ENCODE assay signal across 21 mouse cellular contexts in genomic region chr17:62680737-62681136, GRCm38 (mm10).
DNase-seq lines count a peak whose midpoint lies in the region; ATAC-seq lines count a peak whose summit lies in the region.
"Had no signal": no experiment of that assay in that cellular context is flagged by ENCODE, and none has a peak within 500 bp of the region (broad histone marks: within the 10 kb centered on the region; RNA-seq: fewer than 3 reads in every experiment).

No protein-coding gene starts in this region.

- H3K36me3 ChIP-seq in forebrain, embryonic 15.5 days: no peaks in the 10 kb centered on the region
- H3K36me3 ChIP-seq: embryonic facial prominence, embryonic 12.5 days; embryonic facial prominence, embryonic 15.5 days; heart, embryonic 10.5 days; heart, embryonic 13.5 days; hindbrain, embryonic 12.5 days; hindbrain, embryonic 15.5 days had no signal

- 62% methylated on average over 1 of the region's 1 CpGs for WGBS in forebrain, embryonic 15.5 days

- no peaks in the 10 kb centered on the region for H3K9me3 ChIP-seq in forebrain, embryonic 15.5 days
- H3K9me3 ChIP-seq: embryonic facial prominence, embryonic 12.5 days; embryonic facial prominence, embryonic 15.5 days; heart, embryonic 10.5 days; heart, embryonic 13.5 days; hindbrain, embryonic 12.5 days; hindbrain, embryonic 15.5 days had no signal

- H3K27me3 ChIP-seq in forebrain, embryonic 15.5 days: no peaks in the 10 kb centered on the region
- H3K27me3 ChIP-seq: embryonic facial prominence, embryonic 12.5 days; embryonic facial prominence, embryonic 15.5 days; heart, embryonic 13.5 days; hindbrain, embryonic 12.5 days; hindbrain, embryonic 15.5 days; Patski had no signal

- H3K27ac ChIP-seq in forebrain, embryonic 15.5 days (replicated peaks): no peak overlapping the region
- H3K27ac ChIP-seq: embryonic facial prominence, embryonic 12.5 days; embryonic facial prominence, embryonic 15.5 days; heart, adult 2 months; heart, embryonic 10.5 days; heart, embryonic 13.5 days; hindbrain, embryonic 12.5 days; hindbrain, embryonic 15.5 days had no signal

- DNase-seq in cerebellum, adult 11-12 months: peak; percentile 9
- no peak for DNase-seq in cerebellum, postnatal 10 days
- DNase-seq in heart, adult 11 months: peak; percentile 24
- DNase-seq in heart, postnatal 25 days (ENCODE audit: low spot score): no peak
- DNase-seq in retina, embryonic 14.5 days (ENCODE audit: low spot score): peak; percentile 54
- DNase-seq: adrenal gland, postnatal 10 days; adrenal gland, postnatal 36 days; cerebellum, postnatal 14 days; gastrocnemius, postnatal 25 days; heart, adult 2 months; heart, postnatal 14 days had no signal

- H3K9ac ChIP-seq in forebrain, embryonic 15.5 days (replicated peaks): no peak overlapping the region
- H3K9ac ChIP-seq: embryonic facial prominence, embryonic 12.5 days; embryonic facial prominence, embryonic 15.5 days; heart, embryonic 13.5 days; hindbrain, embryonic 12.5 days; hindbrain, embryonic 15.5 days had no signal

- H3K4me2 ChIP-seq in forebrain, embryonic 15.5 days (replicated peaks): no peak overlapping the region
- H3K4me2 ChIP-seq: embryonic facial prominence, embryonic 12.5 days; embryonic facial prominence, embryonic 15.5 days; heart, embryonic 13.5 days; hindbrain, embryonic 12.5 days; hindbrain, embryonic 15.5 days had no signal

- no peak overlapping the region for H3K4me3 ChIP-seq in forebrain, embryonic 15.5 days
- H3K4me3 ChIP-seq: embryonic facial prominence, embryonic 12.5 days; embryonic facial prominence, embryonic 15.5 days; heart, adult 2 months; heart, embryonic 10.5 days; heart, embryonic 13.5 days; hindbrain, embryonic 12.5 days; hindbrain, embryonic 15.5 days had no signal

- intact Hi-C loops in heart, postnatal 25 days (cut with DNase I): loop anchor here (5.0 kb wide), 1 partner anchor 57 kb away; no protein-coding TSS in a partner anchor

- no peak for ATAC-seq in forebrain, embryonic 15.5 days (replicated peaks)
- ATAC-seq: forebrain, embryonic 14.5 days; intestine, postnatal 0 days; Patski had no signal

- no peaks in the 10 kb centered on the region for H3K4me1 ChIP-seq in forebrain, embryonic 15.5 days
- H3K4me1 ChIP-seq: hindbrain, embryonic 15.5 days had no signal

Comparison
In these comparisons a context has a peak if more than half of its experiments do, and no peak if none do; other contexts are left out.
1. DNase-seq: peak in cerebellum, adult 11-12 months (single experiment), heart, adult 11 months (single experiment) and retina, embryonic 14.5 days (single experiment); none in cerebellum, postnatal 10 days (0 of 2) and heart, postnatal 25 days (single experiment).